Mouse (Mus musculus) MEL-GATA-1-ER (cell line): Measurements from ENCODE around the gene Utp4.
"Not testable (repeated sequence)": the region's sequence is repeated elsewhere in the genome, so short reads cannot be mapped to it uniquely, and the experiment has no call there.

Source experiments
- DNase-seq: peaks from one replicate; pipeline ENCODE4 v3.0.0-alpha.2; 2012; ENCODE audit warnings: low read depth; ENCODE audit errors: extremely low read depth

The Utp4 gene

DNA sequence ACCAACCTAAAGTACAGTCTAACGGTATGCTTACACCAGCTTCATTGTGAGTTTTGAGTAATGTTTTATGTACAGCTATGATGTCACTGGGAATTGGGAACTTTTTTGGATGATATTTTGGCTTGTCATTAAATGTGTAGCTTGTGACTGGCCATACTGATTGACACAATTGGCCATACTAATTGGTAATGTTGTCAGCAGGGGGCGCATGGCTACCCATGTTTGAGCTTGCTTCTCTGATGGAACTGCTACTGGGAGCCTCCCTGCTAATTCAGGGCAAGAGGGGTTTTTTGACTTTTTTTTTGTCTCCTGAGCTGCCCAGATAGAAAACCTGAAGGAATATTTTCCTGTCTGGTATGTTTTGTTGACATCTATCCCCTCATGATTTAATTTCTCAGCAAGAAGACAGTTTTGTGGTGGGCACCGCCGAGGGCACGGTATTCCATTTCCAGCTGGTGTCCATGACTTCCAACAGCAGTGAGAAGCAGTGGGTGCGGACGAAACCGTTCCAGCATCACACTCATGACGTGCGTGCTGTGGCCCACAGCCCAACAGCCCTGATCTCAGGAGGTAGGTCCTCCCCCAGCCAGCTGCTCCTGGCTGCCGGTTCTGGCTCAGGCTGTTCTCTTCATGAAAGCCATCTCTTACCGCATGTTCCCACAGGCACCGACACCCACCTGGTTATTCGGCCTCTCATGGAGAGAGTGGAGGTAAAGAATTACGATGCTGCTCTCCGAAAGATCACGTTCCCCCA lies 12.5 kb downstream of the Utp4 start:
- DNase-seq: no peak

DNA sequence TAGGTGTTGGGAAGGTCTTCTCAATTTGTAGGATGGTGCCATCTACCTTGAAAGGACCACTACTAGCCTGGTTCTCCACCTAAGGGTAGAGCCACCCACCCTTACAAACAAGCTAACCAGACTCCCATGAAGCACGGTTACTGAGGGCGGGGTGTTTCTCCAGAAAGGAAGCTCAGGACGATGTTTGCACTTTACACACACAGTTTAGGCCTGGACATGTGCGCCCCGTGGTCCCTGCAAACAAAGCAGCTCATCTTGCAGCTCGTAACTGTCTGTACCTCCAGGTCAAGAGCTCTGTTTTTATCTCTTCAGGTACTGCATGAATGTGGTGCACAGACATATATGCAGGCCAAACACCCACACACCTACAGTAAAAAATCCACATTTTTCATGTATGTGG lies 13.2 kb downstream of the Utp4 start:
- no peak for DNase-seq

DNA sequence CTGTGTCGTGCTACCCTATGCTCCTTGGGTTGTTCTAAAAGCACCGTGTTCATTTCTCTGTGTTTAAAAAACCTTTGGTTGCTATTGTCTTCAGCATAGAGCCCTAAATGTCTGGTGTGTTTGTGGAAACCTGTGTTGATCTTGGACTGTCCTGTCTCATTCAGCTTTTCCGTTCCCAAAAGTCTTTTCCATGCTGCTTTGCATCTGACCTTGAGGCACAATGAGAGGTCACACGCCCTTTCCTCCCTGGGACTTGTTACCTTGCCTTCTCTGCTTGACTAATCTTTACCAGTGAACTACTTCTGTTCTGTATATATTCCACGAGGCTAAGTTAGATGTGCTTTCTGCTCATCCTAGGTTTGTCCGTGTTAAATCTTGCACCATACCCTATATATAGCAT lies 14.0 kb downstream of the Utp4 start:
- no peak for DNase-seq

DNA sequence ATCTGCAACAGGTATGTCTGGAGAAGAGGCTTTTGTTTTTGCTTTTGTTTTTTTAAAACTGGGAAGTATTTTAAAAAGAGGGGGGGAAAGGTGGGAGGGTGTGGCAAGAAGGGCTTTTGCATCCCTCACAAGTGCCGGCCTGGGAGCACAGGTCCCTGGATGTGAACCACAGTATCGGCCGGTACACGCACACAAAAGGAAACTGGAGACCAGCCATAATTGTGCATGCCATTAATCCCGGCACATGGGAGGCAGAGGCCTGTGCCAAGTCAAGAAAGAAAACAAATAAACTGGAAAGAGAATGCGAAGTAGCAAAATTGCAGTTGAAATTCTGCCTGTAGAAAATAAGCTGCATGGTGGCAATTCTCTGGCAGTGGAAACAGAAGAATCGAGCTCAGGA lies 14.9 kb downstream of the Utp4 start:
- DNase-seq: no peak

DNA sequence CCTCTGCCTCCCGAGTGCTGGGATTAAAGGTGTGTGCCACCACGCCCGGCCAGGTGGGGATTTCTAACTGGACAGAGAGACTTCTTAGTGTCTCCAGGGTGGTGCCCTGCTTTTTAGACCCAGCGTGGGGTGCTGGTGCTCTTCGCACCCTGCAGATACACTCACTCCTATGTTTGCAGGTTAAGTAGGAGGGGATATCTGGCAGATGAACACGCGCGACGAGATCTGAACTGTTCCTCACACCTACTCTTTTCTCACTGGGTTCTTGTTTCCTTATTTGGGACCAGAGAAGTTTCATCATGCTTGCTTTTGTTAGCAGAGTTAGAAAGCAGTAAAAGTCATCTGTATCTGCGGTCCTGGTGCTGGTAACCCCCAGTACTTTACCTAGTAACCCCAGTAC lies 20.2 kb downstream of the Utp4 start:
- DNase-seq: no peak

DNA sequence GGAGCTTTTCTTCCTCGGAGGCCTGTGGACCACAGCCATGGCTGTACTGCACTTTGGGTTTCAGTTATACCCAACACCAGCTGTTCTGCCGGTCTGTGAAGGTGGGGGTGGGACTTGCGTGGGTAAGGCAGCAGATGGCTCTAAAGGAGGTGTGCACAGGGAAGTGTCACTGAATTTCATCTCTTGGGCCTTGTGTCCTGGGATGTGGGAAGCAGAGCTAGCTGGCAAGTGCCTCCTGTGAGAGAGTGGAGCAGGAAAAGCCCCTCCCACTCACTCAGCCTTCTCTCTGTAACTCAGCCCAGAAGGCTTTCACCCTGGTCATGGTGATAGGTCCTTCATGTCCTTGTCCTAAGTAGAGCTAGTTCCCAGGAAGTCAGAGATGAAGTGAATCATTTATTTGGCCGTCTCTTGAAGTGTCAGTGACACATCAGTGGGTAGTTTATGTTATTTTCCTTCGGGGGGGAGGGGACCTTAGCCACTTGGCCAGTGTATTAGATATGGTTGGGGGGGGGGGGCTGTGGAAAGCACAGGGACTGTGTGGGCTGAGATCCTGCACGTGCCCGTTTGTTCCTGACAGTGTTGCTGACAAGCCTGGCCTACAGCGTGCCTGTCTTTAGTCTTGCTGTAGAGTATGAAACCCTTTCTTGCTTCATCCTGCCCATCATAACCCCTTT lies 26.4 kb downstream of the Utp4 start:
- DNase-seq: no peak

DNA sequence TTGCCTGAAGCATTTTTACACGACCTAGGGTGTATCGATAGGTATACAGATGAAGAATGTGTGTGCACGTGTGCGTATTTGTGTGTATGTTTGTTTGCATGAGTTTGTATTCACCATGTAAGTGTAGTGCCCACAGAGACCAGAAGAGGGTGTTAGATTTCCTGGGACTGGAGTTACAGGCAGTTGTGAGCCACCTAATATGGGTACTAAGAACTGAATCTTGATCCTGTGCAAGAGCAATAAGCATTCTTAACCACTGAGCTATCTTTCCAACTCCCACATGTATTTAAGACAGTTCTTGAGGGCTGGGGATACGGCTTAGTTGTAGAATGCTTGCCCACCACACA lies 26.9 kb downstream of the Utp4 start:
- DNase-seq: no peak

DNA sequence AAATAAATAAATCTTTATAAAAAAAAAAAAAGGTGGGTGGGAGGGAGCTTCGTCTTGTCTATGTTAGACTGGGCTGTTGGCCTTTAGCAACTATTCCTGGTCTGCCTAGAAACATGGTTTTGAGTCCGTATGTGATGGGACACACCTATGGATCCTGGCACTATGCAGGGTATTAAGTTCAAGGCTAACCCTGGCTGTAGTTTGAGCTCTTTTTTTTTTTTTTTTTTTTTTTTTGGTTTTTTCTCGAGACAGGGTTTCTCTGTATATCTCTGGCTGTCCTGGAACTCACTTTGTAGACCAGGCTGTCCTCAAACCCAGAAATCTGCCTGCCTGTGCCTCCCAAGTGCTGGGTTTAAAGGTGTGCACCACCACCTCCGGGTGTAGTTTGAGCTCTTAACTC lies 30.6 kb downstream of the Utp4 start:
- DNase-seq: no peak

DNA sequence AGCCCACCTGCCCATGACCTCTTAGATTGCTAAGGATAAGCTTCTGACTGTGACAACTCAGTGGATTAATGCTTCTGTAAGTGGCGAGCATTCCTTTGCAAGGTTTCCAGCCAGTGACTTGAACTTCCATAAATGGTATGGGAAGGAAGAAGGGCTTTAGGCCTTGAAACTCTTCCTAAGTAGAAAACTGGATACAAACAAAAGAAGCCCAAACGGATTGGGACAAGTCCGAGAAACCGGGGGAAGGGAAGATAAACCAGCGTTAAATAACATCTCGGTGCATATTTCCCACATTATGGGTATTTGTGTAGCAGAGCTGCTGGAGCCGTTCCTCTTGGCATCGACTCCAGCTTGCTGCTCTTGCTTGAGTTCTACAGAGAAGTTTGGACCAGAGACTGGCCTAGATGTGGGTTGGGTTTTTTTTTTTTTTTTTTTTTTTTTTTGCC lies 31.5 kb downstream of the Utp4 start:
- DNase-seq: no peak

DNA sequence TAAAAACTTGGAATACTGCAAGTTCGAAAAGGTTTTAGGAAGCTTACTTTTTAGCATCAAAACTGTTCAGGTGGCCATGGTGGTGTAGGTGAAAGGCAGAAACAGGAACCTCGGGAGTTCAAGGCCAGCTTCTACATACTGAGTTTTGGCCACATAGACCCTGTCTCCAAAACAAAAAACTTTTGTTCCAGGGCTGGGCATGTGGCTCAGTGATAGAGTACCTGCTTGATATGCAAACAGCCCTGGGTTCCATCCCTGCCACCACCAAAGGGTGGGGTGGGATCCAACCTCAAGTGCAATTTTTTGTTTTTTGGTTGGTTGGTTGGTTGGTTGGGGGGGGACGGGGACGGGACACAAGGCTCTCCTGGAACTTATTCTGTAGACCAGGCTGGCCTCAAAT lies 32.0 kb downstream of the Utp4 start:
- no peak for DNase-seq

DNA sequence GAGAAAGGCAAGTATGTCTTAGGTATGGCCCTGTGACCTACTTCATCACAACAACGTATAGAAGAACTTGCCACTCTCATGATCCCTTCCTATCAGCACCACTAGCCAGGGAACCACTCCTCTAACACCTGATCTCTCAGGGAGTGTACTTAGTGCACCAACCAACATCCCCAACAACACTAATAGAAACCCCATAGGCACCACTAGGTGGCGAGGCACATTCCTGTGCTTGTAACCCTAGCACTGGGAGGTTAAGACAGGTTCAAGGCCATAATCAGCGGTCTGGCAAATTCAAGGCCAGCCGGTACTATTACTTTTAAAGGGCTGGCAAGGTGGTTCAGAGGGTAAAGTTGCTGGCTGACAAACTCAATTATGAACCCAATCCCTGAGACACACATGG lies 33.8 kb downstream of the Utp4 start:
- no peak for DNase-seq

DNA sequence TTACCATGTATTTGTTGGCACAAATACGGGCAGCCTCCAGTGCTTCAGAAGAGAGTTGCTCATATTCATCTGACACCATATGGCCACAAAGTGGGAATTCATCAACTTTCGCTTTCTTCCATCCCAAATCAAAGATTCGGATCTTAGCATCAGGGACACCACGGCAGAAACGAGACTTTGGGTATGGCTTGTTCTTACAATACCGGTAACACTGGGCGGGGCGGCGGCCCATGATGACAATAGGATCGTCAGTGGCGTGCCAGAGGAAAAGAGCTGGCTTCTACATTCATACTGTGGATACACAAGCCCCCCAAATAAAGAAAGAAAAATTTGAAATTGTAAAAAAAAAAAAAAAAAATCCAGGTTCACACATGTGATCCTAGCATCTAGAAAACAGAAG lies 34.7 kb downstream of the Utp4 start:
- not testable (repeated sequence) for DNase-seq

DNA sequence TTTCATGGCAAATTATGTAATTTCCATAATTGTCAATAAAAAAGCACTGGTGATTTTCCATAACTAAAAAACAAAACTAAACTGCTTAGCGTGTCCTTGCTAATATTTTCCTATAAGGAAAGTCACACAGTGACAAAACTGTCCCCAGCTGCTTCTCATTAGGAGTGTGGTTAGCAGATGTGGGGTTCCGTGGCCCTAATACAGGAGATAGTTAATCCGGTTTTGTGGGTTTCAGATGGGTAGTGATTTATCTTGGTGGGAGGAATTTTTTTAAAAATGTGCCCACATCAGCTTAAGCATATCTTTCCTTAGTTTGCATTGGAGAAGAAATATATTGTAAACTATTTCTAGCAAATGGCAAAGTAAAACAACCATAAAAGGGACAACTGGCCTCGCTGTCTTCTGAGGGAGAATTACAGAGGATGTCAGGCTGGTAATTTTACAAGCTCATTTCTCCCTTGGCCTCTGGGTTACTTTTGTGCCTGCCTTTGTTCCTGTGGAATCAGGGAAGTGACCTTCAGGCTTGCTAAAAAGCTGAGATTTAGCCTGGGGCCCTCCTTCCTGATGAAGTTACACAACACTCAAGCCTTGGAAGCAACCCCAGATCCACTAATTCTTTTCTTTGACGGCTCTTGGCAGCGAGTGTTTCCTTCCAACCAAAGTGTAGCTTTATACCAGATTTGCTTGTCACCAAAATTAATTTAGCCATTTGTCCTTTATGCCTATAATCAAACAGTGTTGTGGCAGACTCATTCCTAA lies 35.9 kb downstream of the Utp4 start:
- DNase-seq: no peak

DNA sequence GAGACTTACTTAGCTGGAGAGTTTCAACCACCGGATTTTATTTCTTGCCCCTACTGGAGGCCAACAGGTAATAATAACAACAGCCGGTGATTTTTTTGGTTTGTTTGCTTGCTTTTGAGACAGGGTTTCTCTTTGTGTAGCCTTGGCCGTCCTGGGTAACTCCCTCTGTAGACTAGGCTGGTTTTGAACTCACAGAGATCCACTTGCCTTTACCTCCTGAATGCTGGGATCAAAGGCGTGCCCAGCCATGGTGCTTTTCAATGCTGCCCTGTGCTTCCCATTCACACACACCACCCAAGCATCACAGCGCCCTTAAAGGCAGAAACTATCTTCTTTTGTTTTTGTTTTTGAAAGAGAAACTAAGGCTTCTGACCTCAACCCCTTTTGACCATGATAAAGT lies 36.5 kb downstream of the Utp4 start:
- DNase-seq: no peak

DNA sequence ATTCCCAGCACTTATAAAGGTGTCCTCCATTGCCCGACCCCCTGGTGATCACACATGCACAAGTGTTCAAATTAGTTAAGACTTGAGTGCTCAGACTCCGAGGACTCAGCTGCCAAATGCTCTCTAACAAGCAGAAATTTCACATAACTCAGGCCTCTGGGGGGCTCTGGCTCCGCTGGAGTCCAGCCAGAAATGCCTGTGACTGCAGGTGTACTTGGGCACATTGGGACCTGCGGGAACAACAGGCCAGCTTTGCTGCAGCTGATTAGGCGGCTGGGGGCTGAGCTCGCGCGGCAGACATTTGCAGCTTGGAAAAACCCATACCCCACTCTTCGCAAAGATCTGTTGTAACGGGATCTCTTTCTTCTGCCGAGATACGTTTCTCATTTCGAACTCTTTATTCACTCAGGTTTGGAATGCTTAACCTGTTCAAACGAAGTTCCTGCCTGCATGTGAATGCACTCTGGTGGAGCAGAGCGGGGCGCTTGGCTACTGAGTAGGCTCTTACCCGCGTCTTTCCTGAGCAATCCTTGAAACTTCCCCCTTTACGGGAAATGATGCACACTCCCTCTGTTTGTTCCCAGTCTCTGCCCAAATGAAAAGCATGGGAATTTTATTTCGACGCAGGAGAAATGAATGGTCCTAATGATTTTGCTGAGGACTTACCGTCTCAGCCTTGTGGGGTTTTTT lies 39.1 kb downstream of the Utp4 start:
- DNase-seq: no peak

DNA sequence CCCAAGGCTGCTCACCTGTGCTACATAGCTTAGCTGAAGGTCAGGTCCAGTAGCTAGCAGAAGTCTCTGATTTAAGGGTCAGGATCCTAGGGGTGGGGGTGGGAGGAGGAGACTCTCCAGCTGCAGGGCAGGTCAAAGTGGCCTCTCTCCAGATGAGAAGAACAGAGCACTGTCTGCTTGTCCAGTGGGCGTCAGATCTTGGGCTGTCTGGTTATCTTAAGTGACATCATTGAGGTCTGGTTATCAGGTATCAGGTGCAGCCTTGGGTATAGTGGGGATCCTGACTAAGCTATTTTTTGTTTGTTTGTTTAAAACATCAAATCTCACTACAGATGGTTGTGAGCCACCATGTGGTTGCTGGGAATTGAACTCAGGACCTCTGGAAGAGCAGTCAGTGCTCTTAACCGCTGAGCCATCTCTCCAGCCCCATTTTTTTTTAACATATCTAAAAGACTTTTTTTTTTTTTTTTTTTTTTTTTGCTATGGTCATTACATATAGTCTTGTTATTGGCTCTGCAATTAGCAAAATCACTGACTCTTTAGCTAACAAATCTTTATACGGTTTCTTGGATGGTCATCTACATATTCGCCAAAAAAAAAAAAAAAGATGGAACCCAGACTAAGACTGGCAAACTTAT lies 40.2 kb downstream of the Utp4 start:
- DNase-seq: no peak

DNA sequence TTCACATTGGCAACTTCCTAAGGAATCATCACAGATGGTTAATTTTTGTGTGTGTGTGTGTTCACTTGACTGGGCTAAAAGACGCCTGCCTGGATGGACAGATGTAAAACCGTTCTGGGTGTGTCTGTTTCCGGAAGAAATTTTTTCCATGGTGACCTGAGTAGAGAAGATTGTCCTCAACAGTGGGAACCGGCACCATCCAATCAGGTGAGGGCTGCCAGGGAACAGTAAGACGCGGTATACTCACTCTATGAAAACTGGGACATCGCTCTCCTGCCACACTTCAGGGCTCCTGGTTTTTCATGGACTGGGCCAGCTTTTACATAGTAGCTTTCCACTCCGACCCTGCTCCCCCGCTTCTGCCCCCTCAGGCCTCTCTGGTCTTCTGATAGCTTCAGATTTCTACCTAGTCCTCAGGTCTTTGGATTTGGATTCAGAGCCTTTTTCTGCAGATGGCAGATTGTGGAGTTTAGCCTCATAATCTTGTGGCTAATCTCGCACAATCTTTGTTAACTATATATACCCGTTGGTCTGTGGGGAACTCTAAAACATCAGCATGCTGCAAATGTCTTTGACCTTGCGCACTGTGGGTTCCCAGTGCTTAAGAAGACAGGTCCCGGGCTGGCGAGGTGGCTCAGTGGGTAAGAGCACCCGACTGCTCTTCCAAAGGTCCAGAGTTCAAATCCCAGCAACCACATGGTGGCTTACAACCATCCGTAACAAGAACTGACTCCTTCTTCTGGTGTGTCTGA lies 41.0 kb downstream of the Utp4 start:
- DNase-seq: no peak

DNA sequence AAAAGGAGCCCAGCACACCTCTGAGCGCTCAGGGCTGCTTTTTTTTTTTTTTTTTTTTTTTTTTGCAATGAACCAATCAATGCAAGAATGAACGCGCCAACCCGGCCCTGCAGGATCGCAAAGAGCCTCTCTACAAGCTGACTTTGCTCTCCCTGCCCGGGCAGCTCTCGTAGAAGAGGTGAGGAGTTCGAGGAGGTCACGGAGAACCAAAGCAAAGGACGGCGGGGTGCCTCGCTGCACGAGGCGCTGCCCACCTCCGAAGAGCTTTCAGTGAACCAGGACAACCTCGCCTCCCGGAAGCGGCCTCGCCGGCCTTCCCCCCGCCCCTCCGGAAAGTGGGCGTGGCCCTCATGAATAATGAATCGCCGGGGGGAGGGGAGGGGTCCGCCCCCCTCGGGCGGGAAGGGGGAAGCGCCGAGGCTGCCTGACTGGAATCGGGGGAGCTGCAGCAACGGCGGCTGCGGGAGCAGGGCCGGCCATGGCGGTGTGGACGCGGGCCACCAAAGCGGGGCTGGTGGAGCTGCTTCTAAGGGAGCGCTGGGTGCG lies 42.0 kb downstream of the Utp4 start, which contains the start of gene Sntb2:
TSS of gene Sntb2 (plus strand) at position 427 of the 546 bp plus-strand sequence.
- peak; percentile 65 for DNase-seq

DNA sequence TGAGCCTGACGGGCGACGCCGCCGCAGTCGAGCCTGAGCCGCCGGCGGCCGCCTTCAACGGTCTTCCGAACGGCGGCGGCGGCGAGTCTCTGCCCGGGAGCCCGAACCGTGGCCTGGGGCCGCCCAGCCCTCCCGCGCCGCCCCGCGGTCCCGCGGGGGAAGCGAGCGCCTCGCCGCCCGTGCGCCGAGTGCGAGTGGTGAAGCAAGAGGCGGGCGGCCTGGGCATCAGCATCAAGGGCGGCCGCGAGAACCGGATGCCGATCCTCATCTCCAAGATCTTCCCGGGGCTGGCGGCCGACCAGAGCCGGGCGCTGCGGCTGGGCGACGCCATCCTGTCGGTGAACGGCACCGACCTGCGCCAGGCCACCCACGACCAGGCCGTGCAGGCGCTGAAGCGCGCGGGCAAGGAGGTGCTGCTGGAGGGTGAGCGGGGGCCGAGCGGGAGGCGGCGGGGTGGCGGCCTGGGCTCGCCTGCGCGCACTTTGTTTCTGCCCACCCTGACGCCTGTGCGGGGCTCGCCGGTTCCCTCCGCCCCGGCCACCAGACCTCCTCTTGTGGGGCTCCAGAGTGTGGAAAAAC lies 42.6 kb downstream of the Utp4 start:
- DNase-seq: no peak

DNA sequence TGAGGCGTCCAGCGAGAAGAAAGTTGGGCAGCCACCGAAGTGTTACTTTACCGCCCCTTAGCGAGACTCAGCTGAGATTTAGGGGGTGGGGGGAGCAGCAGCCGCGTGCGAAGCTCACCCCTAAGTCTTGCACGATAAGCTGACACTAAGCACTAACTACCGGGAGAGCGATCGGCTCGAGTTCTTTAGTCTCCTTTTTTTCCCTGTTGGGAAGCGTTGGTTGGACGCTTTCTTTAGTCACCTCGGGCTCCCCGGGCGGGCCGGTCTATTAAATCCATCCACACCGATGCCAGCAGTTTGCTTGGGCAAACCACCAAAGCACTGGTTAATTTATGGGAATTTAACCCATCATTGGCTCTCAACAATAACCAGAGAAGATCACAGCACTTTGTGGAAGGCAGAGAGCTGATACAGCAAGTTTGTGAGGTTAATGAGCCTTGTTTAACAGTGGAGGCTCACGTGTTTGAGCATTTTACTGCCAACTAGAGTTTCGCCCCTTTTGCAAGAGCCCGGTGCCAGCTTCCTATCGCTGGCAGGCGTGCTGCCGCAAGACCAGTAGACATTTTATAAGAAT lies 43.1 kb downstream of the Utp4 start:
- DNase-seq: no peak
